Mouse (Mus musculus): ENCODE measurements at regions not wholly inside any gene's neighbourhood (a gene's known extent, or its start where the extent isn't known, plus 50 kb on each side); places are given as distances from the start of the nearest gene placed in this dataset.

DNA sequence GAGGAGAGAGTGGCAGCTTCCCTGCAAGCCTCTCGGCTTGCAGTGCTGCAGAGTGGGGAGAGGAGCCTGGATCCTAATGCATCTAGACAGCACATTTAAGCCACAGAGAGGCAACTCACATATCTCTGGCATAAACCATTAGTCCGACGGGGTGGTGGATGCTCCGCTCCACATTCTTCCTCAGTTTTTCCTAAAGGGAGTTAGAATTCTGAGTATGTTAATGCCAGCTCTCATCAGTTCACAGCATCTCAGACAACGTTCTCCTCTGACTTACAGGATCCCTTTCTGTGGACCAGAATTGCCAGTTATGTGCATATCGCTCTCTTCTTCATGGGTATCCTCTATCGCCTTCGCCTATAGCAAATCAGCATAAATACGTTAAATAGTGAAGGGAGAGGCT, 313.4 kb downstream of the Med10 start:
- intact Hi-C loops (cut with DNase I): no loop called here
- DNase-seq: no peak

DNA sequence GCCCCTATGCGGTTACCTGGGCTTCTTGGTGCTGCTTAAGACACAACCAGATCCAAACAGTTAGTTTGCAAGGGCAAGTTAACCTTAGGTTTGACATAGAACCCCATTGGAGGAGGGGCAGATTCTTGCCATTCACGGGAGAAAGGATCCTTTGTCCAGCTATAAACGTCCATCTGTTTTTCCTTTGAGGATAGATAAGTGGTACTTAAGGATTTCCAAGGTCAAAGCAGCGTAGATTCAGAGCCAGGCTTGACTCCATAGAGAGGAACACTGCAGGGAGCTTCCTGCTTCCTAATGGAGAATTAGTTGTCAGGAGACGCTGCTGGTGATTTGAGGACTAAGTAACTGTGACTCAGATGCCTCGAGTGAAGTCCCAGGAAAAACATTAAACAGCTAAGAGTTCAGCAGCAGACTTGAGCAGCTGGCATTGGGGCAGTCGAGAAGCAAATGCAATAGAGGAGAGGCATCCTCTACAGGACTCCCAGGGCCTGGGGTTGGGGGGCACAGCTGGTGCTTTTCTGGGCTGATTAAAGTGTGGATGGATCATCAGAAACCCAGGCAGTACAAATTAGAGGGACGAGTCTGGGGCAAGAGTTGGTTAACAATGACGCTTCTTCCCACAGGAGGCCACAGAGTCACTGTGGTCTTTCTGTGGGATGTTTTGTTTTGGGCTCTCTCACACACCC, 322.8 kb downstream of the Med10 start:
- no peak for DNase-seq
- intact Hi-C loops (cut with DNase I): no loop called here

DNA sequence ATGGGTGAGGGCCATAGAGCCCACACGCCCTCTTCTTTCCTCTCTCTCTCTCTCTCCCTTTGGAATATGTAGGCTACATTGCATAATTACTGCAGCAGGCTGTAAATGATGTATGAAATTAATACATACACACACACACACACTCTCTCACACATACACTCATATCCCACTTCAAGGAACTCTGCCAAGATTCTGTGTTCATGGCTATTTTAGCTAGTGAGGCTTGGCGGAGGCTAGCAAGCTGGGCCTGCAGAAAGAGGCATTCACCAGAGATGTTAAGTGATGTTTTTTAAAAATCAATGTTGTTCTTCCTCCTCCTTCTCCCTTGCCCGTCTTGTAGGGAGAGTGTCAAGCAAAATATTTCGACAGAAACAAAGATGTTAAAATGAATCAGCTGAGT, 325.1 kb downstream of the Med10 start:
- no peak for DNase-seq
- intact Hi-C loops (cut with DNase I): no loop called here

DNA sequence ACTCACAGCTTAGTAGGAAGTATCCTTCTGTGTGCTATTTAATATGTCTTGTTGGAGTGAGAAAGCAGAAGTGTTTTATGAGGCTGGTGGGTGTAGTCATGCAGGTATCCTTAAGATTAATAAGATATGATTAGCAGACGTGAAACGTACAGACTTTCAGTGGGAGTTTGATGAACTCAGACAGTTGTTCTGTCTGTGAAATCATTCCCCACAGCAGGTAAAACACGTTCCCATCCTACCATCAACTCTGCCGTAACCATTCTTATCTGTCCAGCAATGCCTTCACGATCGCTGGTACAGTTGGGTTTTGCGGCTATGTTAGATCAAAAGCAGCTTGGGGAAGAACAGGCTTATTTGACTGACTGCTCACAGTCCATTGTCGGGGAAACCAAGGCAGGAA, 332.3 kb downstream of the Med10 start:
- intact Hi-C loops (cut with DNase I): no loop called here
- DNase-seq: no peak

DNA sequence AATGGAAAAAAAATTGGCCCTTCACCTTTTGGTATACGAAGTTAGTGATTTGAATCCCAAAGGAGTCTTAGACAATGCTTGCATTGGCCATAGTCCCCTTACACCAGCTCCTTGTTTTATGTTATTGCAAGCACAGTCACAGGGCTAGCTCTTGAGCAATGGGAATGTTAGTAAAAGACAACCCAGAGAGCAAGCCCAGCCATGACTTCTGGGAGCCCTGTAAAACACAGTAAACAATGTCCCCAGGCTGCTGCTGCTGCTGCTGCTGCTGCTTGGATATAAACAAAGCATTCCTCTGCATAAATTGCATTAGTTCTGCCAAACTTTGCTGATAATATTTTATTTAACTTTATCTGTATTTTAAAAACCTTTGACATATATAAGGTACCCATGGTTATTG, 334.0 kb downstream of the Med10 start:
- intact Hi-C loops (cut with DNase I): no loop called here
- DNase-seq: no peak

DNA sequence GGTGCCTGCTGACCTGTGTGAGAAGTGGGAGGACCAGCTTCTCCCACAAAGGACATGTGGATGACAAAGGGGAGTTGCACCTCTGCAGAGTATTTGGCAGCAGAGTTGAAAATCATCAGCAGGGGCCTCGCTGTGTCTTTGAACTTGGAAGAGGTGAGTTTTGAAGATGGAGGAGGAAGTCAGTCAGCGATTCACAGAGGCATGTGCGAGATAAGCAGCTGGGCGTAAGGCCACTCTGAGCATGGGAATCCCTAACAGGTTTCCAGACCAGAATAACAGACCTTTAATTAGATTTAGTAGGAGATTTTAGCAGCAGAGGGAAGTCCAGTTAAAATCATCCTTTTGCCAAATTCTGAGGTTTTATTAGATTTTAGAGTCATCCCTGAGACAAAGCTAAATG, 342.3 kb downstream of the Med10 start:
- no peak for DNase-seq
- intact Hi-C loops (cut with DNase I): no loop called here

DNA sequence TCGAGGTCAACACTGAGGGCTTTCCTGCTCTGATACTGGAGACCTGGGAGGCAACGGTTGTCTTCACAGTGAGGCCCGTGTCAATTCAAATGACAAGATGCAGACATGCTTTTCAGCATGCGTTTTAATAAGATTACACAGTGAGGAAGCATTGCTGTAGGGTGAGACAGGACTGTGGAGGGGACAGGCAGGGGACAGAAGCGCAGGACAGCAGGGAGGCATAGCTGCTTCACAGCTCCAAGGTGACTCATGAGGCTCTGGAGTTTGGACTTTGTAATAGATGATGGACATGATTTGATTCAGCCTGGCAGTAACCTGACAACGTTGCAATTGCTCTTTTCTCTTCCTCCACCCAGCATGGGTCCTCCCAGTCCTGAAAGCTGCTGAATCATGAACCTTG, 343.3 kb downstream of the Med10 start:
- DNase-seq: no peak

DNA sequence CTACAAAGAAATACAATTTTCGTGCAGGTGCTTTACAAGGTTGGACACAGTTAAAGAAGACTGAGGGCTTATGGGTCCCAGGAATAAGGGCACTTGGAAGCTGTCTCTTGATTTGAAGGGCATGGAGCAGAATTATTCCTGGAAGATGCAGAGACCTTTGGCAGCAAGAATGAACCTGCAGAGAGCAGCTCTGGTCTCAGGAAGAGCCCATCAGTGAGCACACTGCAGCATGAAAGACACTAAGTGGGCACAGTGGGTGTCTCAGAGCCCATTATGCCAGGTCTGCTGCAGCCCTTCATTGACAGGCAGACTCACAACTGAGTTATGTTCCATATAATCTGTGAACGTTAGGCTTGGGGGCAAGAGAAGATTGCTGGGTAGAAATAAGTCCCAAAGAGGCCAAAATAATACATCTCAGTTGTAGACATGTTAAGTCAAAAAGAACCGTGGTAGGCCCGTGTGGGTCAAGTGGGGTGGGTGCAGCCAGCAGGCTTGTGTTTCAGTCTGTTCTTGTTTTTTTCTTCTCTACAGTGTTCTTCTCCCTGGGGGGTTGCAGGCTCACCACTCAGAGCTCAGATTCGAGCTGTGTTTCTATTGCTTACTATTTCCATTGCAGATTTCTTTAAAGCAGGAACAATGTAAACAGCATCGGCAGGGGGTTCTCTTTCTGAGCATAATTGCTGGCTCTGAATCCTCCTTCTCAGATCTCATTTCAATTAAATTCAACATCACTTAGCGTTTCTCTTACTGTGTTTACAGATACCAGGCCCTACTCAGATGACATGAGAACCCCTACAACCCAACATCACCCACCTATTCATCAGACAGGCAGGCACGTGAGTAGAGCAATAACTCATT, 347.1 kb downstream of the Med10 start:
- peak; percentile 33 for DNase-seq
- intact Hi-C loops (cut with DNase I): no loop called here

More for the DNA sequence above, 343.3 kb downstream of the Med10 start:
- intact Hi-C loops (cut with DNase I): no loop called here

DNA sequence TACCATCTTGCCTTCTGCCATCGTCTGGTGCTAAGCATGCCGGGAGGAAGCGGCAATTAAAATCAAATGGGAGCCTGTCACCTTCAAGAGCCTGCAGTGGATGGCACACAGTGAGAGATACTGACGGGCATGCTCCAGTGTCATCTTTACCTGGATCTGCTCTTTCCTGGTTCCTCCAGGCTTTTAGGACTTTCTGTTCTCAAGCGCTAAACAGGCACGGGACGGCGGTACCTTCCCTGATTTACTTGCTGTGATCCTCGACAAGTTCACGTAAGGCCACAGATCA, 347.6 kb downstream of the Med10 start:
- no peak for DNase-seq
- intact Hi-C loops (cut with DNase I): no loop called here

DNA sequence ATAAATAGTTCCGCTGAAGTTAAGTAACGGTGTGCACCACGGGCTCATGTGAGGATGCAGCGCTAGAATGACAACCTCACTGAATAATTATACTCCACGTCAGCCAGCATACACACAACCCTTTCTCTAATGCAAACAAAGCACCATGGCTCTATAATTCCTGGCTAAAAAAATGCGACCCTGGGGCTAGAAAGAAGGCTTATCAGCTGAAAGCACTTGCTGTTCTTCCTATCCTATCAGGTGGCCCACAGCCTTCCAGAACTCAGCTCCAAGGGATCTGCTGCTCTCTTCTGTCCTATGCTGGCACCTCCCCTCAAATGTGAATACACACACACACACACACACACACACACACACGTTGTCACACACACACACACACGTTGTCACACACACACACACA, 350.9 kb downstream of the Med10 start:
- intact Hi-C loops (cut with DNase I): no loop called here
- DNase-seq: no peak

DNA sequence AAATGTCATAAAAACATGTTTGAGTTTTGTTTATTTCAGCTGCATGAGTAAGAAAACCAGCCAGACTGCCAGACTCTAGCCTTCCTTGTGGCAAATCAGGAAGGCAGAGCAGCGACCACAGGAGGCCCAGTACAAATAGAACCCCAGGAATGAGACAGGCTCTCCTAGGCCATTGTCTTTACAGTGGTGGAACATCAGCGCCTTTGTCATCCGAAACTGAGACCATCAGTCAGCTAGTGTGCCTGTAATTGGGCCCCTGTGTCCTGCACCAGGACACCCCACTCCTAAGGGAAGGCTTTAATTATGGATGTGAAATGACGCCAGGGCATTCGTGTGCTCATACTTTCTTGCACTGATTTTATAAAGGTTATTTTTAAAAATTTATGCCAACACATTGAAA, 353.4 kb downstream of the Med10 start:
- DNase-seq: no peak
- intact Hi-C loops (cut with DNase I): no loop called here

DNA sequence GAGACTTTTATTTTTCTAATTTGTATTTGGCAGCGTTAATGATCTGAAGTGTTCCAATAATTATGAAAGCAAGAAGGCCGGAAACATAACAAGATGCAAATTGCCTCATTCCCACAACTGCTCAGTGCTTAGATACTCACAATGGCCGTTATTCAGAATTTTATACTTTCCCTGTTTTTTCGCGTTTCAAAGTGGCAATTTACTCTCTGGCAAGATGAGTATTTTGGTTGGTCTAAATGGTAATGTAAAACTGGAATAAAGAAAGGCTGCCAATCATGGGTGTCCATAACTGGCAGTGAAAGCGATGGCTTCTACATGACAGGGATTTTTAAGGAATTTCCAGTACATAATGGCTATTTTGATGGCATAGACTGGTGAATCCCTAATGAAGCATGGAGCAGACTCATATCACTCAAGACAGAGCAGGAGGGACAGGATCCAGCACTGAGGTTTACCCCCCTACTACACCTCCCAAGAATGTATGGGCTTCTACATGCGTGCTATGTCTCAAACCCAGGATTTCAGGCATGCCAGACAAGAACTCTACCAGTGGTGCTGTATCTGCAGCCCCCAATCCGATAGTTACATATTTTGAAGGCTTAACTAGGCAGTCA, 354.9 kb downstream of the Med10 start:
- intact Hi-C loops (cut with DNase I): no loop called here
- DNase-seq: no peak

DNA sequence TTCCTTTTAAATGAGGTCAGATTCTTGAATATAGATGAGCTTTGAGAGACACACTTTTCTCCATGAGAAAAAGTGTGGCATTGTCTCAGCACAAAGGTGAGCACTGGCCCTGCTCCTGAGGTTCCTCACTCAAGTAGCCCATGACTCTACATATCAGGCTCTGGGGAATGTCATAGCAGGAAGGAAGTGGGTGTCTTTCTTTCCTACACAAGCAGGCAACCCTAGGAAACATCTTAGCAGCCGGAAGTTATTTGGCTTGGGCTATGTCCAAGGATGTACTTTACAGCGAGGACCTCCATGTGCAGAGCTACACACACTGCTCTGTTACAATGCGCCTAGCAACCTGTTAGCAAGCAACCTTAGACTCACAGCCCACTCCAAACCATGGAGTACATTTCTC, 356.9 kb downstream of the Med10 start:
- intact Hi-C loops (cut with DNase I): no loop called here
- no peak for DNase-seq

DNA sequence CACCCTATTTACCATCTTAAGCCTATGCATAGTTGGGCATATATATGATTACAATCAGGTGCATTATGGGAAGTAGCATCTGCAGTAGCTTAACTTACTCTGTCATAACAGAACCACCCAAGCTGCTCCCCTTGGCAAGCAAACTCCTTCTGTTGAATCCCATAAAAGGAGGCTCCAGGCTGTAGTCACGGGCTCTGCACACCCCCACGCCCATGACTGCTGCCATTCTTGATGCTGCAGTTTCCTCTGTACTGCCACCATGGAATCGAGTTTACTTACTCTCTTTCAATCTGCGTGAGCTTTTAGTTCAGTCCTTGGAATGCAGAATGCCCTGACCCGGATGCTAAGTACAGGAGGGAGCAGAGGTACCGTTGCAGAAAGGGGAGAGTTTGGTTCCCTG, 357.4 kb downstream of the Med10 start:
- intact Hi-C loops (cut with DNase I): no loop called here
- no peak for DNase-seq

DNA sequence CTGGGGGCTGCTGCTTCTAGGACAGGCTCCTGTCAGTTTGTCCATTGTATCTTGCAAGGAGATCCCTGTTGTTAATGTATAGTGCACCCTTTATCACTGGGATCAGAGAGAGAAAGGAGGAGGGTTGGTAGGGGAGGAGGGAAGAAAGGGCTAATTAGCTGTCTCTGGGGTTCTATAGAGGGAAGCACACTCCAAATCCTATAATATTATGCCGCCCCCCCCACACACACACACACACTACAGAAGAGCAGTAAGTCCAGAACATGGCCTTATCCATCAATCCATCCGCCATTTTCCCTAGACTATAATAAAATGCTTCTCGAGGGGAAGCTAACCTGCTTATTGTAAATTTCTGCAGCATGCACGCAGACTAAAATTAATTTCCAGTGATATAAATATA, 359.9 kb downstream of the Med10 start:
- intact Hi-C loops (cut with DNase I): no loop called here
- DNase-seq: no peak

DNA sequence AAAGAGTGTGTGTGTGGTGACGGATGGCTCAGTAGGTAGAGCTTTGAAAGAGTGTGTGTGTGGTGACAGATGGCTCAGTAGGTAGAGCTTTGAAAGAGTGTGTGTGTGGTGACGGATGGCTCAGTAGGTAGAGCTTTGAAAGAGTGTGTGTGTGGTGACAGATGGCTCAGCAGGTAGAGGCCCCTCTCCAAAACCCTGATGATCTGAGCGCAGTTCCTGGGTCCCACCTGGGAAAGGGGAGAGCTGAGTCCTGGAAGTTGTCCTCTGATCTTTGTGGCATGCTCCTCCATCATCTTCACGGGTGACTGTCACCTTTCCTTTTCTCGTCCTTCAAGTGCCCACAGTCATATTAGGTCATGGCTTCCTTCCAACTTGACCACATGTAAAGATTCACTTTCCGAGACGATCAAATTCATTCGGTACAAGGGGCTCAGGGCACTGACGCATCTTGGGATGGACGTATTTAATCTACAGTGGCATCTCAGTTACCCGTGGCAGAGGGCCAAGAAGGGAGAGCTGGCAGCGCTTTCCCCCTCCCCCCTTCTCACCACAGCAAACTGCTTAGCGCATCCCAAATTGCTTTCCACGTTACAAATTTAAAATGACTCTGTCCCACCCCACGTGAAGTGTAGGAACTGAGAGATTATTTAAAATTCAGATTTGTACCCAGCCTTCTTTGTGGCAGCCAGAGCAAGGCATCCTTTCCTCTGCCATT, 363.5 kb downstream of the Med10 start:
- DNase-seq: peak; percentile 80
- intact Hi-C loops (cut with DNase I): no loop called here

DNA sequence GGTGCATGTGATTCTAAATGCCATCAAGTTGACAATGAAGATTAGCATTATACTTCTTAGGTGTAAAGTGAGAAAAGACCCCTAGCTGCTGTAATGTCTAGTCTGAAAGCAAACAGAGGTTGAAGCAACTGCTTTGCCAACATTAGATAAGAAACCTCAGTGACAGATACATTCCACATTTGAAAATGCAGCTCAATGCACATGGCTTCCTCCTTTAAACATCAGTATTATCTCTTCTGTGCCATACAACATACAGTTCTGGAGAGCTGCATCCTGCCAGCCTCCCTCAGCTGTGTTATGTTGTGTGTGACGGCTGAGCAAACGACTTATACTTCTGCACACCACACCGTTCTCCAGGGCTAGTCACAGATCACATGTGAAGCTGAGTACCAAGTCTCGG, 365.6 kb downstream of the Med10 start:
- DNase-seq: no peak
- intact Hi-C loops (cut with DNase I): no loop called here

DNA sequence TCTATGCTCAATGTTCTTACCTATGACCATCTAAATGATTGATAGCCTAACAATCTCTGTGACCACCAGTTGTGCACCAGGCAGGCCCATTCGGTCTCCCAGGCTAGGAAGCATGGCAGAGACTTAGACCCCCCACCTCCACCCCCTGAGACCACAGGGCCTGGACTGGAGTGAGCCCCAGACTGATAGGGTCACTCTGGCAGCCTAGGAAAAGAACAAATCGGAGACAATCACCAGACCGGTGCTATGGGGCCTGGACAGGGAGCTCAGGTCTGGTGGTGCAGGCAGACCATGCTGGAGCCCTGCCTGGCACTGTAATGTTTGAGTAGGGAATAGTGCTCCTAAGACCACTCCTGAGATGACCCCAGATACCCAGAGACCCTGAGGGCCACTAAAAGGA, 366.7 kb downstream of the Med10 start:
- intact Hi-C loops (cut with DNase I): no loop called here
- DNase-seq: no peak

DNA sequence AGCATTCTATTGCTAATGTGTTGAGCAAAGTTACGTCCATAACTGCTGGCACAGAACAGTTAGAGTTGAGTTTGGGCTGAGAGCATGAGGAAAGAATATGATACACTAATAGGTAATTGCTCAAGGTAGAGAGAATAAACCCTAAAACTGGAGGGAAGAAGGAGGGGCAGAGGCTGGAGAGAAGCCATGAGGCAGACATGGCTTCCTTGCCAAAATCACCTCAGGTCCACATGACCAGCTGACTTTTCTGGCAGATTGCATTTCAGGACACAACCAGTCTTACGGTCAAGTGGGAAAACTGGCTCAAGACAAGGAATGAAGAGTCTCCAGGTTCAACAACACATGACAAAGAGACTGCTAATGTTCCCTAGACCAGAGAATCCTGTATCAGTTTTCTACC, 374.9 kb downstream of the Med10 start:
- intact Hi-C loops (cut with DNase I): no loop called here
- peak; percentile 17 for DNase-seq

DNA sequence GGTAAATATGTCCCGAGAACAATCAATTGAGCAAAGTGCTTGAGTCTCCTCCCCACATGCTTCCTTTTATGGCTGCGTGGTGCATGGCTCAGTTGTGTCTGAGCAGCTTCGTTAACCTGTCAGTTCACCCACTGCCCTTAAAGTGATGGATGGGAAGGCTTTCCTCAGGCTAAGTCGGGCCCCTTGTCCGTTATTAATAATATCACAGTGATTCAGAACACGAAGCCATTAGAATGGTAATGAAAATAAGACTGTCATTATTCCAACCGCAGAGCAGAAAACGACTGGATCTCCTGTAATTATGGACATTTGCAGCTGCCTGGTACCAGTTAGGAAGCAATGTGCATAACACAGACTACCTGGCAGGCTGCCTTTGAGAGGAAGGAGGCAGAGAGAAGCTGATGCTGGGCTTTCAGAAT, 375.9 kb downstream of the Med10 start:
- intact Hi-C loops (cut with DNase I): no loop called here
- peak; percentile 20 for DNase-seq

DNA sequence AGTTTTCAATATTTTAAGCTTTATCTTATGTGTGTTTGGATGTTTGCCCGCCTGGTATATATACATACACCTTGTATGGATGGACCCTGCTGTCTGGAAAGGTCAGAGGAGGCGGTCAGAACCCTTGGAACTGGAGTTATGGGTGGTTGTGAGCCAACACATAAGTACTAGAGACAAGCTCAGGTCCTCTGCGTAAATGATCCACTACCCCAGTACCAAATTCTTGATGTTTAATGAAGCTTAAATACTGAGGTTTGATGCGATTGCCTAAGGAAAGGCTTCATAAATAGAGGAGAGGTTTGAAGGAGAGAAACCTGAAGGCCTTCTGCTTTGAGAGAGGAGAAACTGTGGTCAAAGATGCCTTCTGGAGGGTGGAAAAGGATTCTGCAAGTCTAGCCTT, 388.8 kb downstream of the Med10 start:
- DNase-seq: no peak
- intact Hi-C loops (cut with DNase I): no loop called here
